Mouse (Mus musculus): ENCODE data around the gene Sf3a3.
A peak's percentile ranks its signal among the peaks of the same experiment; 100 is the strongest.

Sf3a3 gene

GRCm38 (mm10) chr4:124738013-124738412 is 23.4 kb downstream of the Sf3a3 start:
- no peak for DNase-seq (ENCODE audit: low read depth, low spot score)

DNA sequence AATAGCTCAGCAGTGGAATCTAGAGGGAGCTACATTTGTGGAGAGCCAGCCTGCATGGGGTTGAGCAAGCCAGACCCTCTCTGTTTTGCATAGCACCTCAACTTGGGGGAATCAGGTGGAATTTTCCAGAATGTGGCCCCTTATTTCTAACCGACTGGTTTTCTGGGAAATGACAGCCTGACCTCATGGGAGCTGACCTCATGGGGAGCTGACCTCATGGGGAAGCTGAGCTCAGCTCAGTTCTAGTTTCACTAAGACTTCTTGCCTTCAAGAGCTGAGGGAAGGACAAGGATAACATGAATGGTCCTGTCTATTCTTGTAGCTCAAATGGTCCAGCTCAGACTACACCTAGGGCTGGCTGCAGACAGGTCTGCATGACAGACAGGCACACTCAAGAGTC is 24.2 kb downstream of the Sf3a3 start:
- DNase-seq (ENCODE audit: low read depth, low spot score), result no peak

DNA sequence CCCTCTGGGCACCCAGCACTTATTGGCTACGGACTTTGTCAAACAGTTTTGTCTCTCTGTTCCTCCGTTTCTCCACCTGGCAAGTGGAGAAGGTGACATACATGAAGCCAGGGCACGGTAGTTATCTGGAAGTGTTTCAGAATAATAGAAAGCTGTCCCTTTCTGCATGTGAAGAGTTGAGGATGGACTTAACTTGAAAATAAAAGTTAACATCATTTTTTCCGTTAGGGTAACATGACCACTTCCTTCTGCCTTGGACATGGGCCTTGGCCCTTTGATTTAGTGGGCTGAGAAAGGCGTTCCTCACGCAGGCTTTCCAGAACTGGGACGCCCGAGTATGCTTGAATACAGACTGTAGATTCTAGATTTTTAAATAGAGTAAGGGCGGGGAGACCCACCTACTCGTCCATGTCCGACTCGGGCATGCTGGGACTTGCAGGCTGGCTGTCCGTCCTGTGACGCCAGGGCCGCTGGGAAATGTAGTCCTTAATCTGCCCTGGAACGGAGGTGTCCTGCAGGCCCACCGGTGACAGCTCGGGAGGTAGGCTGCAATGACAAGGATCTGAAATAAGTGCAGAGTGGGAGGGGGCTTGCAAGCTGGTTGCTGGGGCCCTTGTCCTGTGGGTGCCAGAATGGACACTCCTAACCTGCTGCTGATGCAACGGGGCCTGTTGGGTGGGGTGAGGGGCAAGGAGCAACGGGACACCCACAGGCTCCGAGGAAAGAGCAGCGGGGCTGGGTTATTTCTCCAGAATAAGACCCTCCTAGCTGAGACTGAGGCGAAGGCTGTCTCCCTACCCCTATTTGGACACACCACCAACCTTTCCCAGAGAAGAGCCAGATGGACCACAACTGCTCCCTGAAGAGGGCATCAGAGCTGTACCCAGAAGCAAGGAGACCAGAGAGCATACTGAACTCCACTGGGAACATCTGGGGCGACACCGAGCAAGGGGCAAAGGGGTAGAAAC is 27.1 kb downstream of the Sf3a3 start, which contains the start of gene Inpp5b:
Gene Inpp5b, plus strand, starts transcription at position 475 of the 968 bp plus-strand sequence.
- DNase-seq (ENCODE audit: low read depth, low spot score), result peak; percentile 71

DNA sequence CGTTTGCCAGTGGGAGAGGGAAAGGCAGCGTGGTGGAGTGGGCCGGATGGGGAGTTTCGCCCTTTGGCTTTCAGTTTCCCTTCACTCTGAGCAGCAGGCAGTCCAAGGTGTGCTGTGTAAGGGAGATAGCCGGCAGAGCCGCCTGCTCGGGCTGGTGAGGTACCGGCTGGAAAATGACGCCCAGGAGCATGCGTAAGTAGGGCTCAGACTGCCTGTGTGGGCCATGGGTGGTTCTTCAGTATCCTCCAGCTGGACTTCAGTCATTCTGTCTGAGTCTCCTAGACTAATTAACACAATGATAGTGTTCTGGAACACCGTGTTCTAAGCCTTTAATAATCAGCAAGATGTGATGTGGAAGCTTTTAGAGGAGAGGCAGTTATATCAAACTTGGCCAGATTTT is 28.3 kb downstream of the Sf3a3 start:
- DNase-seq (ENCODE audit: low read depth, low spot score), result no peak

GRCm38 (mm10) chr4:124746577-124746976 is 32.0 kb downstream of the Sf3a3 start:
- no peak for DNase-seq (ENCODE audit: low read depth, low spot score)

DNA sequence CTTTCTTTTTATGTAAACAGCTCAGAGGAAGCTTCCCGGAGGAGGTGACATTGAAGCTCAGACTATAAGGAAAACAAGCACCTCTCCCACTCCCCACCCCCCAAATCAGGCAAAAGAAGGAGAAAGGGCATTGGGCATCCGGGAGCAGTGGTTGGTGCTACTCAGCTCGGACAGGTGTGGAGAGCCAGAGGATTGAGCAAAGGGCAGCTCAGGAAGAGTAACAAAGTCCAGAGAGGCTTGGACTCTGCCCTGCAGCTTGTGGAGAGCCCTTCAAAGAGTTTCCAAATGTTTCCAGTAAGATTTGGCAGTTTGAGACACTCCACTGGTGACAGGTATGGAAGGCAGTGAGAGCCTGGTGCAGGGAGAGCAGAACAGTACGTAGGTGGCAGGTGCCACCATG is 33.3 kb downstream of the Sf3a3 start:
- no peak for DNase-seq (ENCODE audit: low read depth, low spot score)

- DNase-seq (ENCODE audit: low read depth, low spot score), result peak; percentile 96
Measured at GRCm38 (mm10) chr4:124751300-124752250, 37.0 kb downstream of the Sf3a3 start.

GRCm38 (mm10) chr4:124752281-124753199 is 38.0 kb downstream of the Sf3a3 start:
- DNase-seq (ENCODE audit: low read depth, low spot score), result peak; percentile 73

DNA sequence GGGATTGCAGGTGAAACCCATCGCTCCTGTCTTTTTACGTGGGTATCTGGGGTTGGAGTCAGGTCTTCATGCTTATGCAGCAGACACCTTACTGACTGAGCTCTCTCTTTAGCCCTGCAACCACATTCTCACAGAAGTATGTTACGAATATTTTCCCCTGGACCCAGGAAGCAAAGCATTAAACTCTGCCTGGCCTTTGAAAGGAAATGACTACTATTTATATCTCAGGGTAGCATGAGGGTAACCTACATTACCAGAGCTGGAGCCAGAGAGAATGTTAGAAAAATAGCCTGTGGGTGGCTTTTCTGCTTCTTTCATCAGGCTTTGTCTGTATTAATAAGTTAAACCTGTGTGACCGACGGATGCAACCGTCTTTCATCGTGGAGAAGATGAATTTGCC is 41.0 kb downstream of the Sf3a3 start:
- DNase-seq (ENCODE audit: low read depth, low spot score), result peak; percentile 56

DNA sequence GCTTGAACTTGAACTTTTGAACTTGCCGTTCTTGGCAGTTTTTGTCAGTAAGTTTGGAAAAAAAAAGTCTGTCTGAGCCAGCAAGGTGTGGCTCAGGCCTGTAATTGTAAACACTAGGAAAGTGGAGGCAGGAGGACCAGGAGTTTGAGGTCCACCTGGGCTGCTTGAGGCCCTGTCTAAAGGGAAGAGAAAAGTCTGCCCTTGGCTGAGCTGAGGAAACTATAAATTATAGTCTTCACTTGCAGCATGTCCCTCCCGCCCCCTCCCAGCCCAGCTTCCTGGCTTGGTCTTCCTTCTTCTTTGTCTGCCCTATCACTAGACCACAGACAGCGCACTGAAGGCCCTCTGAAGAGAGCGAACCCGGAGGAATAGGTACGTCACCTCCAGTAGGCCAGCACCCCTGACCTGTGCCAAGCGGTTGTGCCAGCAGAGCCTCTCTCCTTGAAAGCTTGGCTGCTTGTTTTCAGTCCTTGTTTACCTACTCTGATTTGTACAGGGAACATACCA is 44.8 kb downstream of the Sf3a3 start:
- peak; percentile 42 for DNase-seq (ENCODE audit: low read depth, low spot score)

GRCm38 (mm10) chr4:124761201-124761600 is 46.6 kb downstream of the Sf3a3 start:
- no peak for DNase-seq (ENCODE audit: low read depth, low spot score)

GRCm38 (mm10) chr4:124762858-124763452 is 48.4 kb downstream of the Sf3a3 start:
- no peak for DNase-seq (ENCODE audit: low read depth, low spot score)

DNA sequence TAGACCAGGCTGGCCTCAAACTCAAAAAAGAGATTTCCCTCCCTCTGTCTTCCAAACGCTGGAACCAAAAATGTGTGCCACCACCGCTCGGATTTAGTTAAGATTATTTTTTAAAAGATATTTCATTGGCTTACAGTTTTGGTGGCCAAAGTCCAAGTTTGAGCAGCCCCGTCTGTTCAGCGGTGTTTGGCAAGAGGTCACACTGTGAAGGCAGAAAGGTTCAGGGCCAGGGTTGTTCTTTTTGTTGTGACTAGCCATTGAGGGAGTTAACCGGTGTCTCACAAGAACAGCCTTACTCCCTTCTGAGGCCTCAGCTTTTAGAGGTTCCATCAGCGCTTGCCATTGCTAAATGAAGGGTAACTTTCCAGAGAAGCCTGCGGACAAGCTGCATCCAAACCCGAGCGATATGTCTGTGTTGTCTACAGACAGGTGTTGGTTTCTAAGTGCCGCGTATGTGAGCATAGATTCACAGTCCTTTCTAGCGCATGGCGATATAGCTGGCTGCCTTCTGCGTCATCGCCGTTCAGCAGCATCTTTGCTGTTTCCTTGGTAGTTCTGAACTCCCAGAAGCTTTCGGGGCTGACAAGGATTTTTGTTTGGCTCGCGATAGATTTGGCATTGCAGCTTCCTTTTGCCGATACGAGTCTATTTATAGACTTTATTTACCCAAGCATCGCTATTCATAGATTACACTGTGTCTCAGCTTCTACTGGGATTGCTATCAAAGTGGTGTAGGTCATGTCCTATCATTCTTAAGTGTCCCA is 51.4 kb downstream of the Sf3a3 start:
- no peak for DNase-seq (ENCODE audit: low read depth, low spot score)

GRCm38 (mm10) chr4:124766566-124766940 is 52.0 kb downstream of the Sf3a3 start:
- DNase-seq (ENCODE audit: low read depth, low spot score), result no peak

DNA sequence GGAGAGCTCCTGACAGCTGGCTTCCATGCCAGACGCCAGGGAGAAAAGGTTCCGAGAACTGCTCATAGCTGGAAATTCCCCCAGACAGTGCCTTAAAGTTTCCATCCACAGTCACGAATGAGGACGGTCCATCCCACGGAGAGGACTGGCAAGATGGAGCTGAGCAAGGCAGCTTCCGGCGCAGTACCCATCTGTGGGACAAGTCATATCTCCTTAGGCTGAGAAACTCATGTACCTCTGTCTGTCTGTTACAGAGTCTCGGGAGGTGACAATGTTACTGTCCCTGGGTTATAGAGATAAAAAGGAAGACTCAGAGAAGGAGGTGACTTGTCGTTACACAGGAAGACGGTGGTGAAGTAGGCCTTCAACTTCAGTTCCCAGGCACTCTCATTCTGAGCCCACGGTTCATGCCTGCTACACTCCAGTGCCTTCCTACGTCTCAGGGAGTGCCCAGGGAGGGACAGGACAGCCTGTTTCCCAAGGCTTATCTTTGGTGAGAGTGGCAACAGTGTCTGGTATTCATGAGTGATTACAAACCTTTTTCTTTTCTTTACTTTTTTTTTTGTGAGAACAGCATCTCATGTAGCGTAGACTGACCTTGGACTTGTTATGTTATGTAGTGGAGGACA is 54.5 kb downstream of the Sf3a3 start:
- DNase-seq (ENCODE audit: low read depth, low spot score), result peak; percentile 34

DNA sequence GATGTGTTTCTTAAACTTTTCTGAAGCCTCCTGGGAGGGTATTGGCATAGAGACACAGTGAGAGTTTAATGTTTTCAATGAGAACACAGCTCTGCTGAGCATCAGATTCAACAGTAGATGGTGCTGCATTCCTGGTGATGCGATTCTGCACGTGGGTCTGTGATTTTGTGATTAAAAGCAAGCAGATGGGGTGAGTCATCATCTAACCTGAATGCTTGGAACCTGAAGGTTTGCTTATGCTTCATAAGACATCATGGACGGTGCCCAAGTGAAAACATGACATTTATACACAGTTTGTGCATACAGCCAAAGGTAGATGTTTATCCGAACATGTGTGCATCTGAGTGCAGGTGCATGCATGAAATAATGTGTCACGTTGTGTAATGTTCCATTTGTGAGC is 56.0 kb downstream of the Sf3a3 start:
- peak; percentile 28 for DNase-seq (ENCODE audit: low read depth, low spot score)

GRCm38 (mm10) chr4:124772125-124772524 is 57.5 kb downstream of the Sf3a3 start:
- no peak for DNase-seq (ENCODE audit: low read depth, low spot score)

- no peak for DNase-seq (ENCODE audit: low read depth, low spot score)
Measured at GRCm38 (mm10) chr4:124773449-124773848, 58.9 kb downstream of the Sf3a3 start.

GRCm38 (mm10) chr4:124773995-124774394 is 59.4 kb downstream of the Sf3a3 start:
- no peak for DNase-seq (ENCODE audit: low read depth, low spot score)
